Mouse (Mus musculus) limb, embryonic 11.5 days (tissue): ENCODE data around the gene Crocc. TPM values are rescaled to one million over a fixed set of nuclear protein-coding genes. Genes with fewer than 3 reads are reported as not detected.

Experiments
- ATAC-seq: fragments of 200-750 bp; cut with Nextera tagmentation; 2 replicates; pipeline ENCODE4 v1.8.0; 2017; ENCODE audit warnings: low read depth; ENCODE audit not compliant: insufficient number of reproducible peaks, low FRiP score, low TSS enrichment
- DNase-seq: peaks from one replicate; pipeline ENCODE4 v3.0.0-alpha.2; 2015; ENCODE audit warnings: low spot score
- H3K27ac ChIP-seq: fragments of 300-500 bp; sonication (generic); replicated peaks from 2 replicates; pipeline ENCODE4 v1.5.1; 2014; ENCODE audit warnings: low read depth, mild to moderate bottlenecking, low read length
- H3K27me3 ChIP-seq: fragments of 300-500 bp; sonication (generic); 2 replicates; pipeline ENCODE4 v1.6.1; 2014; ENCODE audit warnings: mild to moderate bottlenecking, low read length, mixed read lengths; ENCODE audit not compliant: control insufficient read depth, insufficient read depth
- H3K36me3 ChIP-seq: fragments of 300-500 bp; sonication (generic); 2 replicates; pipeline ENCODE4 v1.6.1; 2014; ENCODE audit warnings: mild to moderate bottlenecking, low read length, moderate library complexity, mixed read lengths; ENCODE audit not compliant: control insufficient read depth, insufficient read depth
- H3K4me1 ChIP-seq: fragments of 300-500 bp; sonication (generic); 2 replicates; pipeline ENCODE4 v1.6.1; 2014; ENCODE audit warnings: low read length, mixed read lengths; ENCODE audit not compliant: control insufficient read depth, insufficient read depth
- H3K4me2 ChIP-seq: fragments of 300-500 bp; sonication (generic); 2 replicates; pipeline ENCODE4 v1.6.1; 2014; ENCODE audit warnings: low read depth, mild to moderate bottlenecking, moderate library complexity; ENCODE audit not compliant: severe bottlenecking
- H3K4me3 ChIP-seq: fragments of 300-500 bp; sonication (generic); 2 replicates; pipeline ENCODE4 v1.5.1; 2014; ENCODE audit warnings: low read depth, low read length
- H3K9ac ChIP-seq: fragments of 300-500 bp; sonication (generic); 2 replicates; pipeline ENCODE4 v1.6.1; 2014; ENCODE audit warnings: mild to moderate bottlenecking, low read length
- H3K9me3 ChIP-seq: fragments of 300-500 bp; sonication (generic); 2 replicates; pipeline ENCODE4 v1.6.1; 2016; ENCODE audit warnings: low read length; ENCODE audit not compliant: control insufficient read depth
- WGBS: fragments of 180-500 bp; shearing (Covaris S2); extraction: QIAGEN DNeasy Blood & Tissue Kit; methylation state at CpG from one replicate; pipeline ENCODE4 v1.1.7; 2014; 5-methylcytosine and 5-hydroxymethylcytosine counted together
- polyA plus RNA-seq: library from polyadenylated mRNA; unstranded; fragments of >200 nt; fragmentation: Nextera tagmentation; extraction: Ambion mirVana; gene quantifications from 2 replicates; pipeline ENCODE4 v1.2.1, GENCODE M21; 2014

Gene Crocc
- polyA plus RNA-seq, 1 experiment from 2014 or later = 9.0 TPM

DNA sequence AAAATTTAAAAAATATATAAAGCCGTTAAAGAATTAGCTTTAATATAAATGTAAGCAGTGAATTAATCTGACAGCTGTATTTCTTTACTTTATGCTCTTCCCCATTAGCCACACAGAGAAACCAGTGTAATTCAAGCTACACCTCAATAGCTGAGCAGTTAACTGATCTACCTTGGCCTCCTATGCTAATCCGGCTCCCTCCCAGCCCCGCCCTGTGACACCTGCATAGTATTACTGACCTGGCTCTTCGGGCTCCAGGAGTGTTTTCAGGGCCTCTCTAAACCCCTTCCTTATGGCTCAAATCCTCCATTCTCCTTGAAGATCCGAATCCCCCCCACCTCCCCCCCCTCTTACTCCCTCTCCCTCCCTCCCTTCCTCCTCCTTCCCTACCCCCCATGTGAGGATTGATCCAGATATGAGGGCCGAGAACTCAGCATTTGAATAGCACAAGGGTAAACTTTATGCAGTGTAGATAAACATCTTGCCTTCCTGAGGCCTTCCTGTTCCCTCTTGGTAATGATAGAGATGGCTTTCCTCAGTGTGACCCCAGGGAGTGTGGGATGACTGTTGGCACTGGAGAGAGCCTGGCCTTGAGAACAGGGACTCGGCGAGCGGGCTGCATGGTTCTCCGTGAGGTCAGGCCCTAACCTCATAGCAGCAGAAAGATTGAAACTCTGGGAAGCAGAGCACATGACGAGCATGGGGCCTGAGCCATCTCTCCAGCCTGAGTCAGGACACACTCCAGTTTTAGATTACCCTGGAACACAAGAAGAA lies 92.8 kb downstream of the Crocc start:
- H3K4me3 ChIP-seq = no peak overlapping the region
- 88% methylated on average over 11 of the region's 11 CpGs for WGBS
- no peaks in the 10 kb centered on the region for H3K9me3 ChIP-seq
- no peak for ATAC-seq
- DNase-seq = no peak
- H3K36me3 ChIP-seq = peaks cover 5% of the 10 kb centered on the region
- H3K9ac ChIP-seq = no peak overlapping the region
- H3K4me1 ChIP-seq = no peaks in the 10 kb centered on the region
- H3K27me3 ChIP-seq = no peaks in the 10 kb centered on the region
- no peak overlapping the region for H3K27ac ChIP-seq
- H3K4me2 ChIP-seq = no peak overlapping the region

Other genes starting within 250 kb of the Crocc start
- gene Padi3, start 249.9 kb downstream of the Crocc start, polyA plus RNA-seq = 0.54 and 0.61 TPM in 2 replicates
- gene Padi1, start 214.8 kb downstream of the Crocc start, polyA plus RNA-seq = 0.28 and 0.44 TPM in 2 replicates
- 0.17 and 0.35 TPM in 2 replicates for gene Padi2, start 154.2 kb downstream of the Crocc start, polyA plus RNA-seq
- 403 and 421 TPM in 2 replicates for gene Sdhb, start 99.3 kb downstream of the Crocc start, polyA plus RNA-seq
- 27.8 and 28.7 TPM in 2 replicates for gene Atp13a2, start 73.7 kb downstream of the Crocc start, polyA plus RNA-seq
- 485 and 517 TPM in 2 replicates for gene Mfap2, start 50.1 kb downstream of the Crocc start, polyA plus RNA-seq
- gene Necap2, start 17.8 kb upstream of the Crocc start, polyA plus RNA-seq = 65.0 and 71.0 TPM in 2 replicates
- gene Spata21, start 27.8 kb upstream of the Crocc start, polyA plus RNA-seq = 0.32 TPM in 1 of 2 replicates, not detected in the other
- gene Szrd1, start 79.2 kb upstream of the Crocc start, polyA plus RNA-seq = 30.5 and 39.1 TPM in 2 replicates
- 30.4 and 36.6 TPM in 2 replicates for gene Fbxo42, start 87.4 kb upstream of the Crocc start, polyA plus RNA-seq
- 5.3 and 8.7 TPM in 2 replicates for gene Rsg1, start 153.4 kb upstream of the Crocc start, polyA plus RNA-seq
- 4.6 and 5.2 TPM in 2 replicates for gene Arhgef19, start 178.9 kb upstream of the Crocc start, polyA plus RNA-seq
- 2.2 and 2.4 TPM in 2 replicates for gene Epha2, start 240.7 kb upstream of the Crocc start, polyA plus RNA-seq